Mouse (Mus musculus): Measurements from ENCODE around the gene Iqgap2.

DNA sequence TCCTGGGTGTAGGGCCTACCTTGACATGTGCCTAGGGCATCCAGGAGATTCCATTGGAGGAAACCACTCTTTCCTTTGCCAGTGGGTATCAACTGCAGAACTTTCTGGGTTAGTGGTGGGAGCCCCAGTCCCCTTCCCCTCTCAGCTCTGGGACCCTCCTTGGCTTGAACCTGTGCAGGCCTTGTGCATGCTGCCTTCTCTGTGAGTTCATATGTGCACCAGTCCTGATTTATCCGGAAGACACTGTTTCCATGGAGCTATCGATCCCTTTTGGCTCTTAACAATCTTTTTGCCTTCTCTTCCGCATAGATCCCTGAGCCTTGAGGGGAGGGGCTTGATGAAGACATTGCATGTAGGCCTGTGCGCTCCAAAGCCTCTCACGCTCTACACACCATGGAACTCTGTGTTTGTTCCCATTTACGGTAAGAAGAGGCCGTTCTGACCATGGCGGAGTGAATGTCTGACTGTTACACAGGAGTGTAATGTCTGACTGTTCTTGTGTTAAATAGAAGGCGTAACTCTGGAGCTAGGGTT is 195.5 kb downstream of the Iqgap2 start:
- no peak for TF ChIP-seq POLR2A (IDR thresholded peaks at IDR 0.05; ENCODE audit: low read depth, low read length)
- no peak for TF ChIP-seq CTCF (IDR thresholded peaks at IDR 0.05; ENCODE audit: extremely low read depth, insufficient read length, insufficient replicate concordance, low read depth, low read length)
